ENCODE assay signal across 8 mouse cellular contexts in genomic region chr16:85802954-85803353, GRCm38 (mm10). TPM values are rescaled to one million over a fixed set of nuclear protein-coding genes. Genes with fewer than 3 reads are reported as not detected.
A peak's percentile ranks its signal among the peaks of the same experiment; 100 is the strongest.
DNase-seq lines count a peak whose midpoint lies in the region; ATAC-seq lines count a peak whose summit lies in the region.

Gene Adamts1 (minus strand): TSS chr16:85803113.

- peaks cover 14% of the 10 kb centered on the region for H3K4me1 ChIP-seq in hindbrain, embryonic 12.5 days
- H3K4me1 ChIP-seq in lung, embryonic 16.5 days (replicated peaks; ENCODE audit: control insufficient read depth, insufficient read depth, low read length): peaks cover 20% of the 10 kb centered on the region

- WGBS in hindbrain, embryonic 12.5 days: 1% methylated on average over 26 of the region's 26 CpGs
- WGBS in lung, embryonic 16.5 days: under 1% methylated on average over 25 of the region's 26 CpGs

- H3K9me3 ChIP-seq in hindbrain, embryonic 12.5 days (replicated peaks): no peaks in the 10 kb centered on the region
- H3K9me3 ChIP-seq in lung, embryonic 16.5 days (ENCODE audit: control insufficient read depth, low read length): no peaks in the 10 kb centered on the region

- peak within 1 kb of the TSS; percentile 99 for H3K4me2 ChIP-seq in hindbrain, embryonic 12.5 days (replicated peaks)
- H3K4me2 ChIP-seq in lung, embryonic 16.5 days (ENCODE audit: low read depth, low read length): peak within 1 kb of the TSS; percentile 74

- peak within 1 kb of the TSS; percentile 77 for H3K27ac ChIP-seq in hindbrain, embryonic 12.5 days
- H3K27ac ChIP-seq in lung, embryonic 16.5 days (ENCODE audit: low read length): peak within 1 kb of the TSS; percentile 97

- peak within 1 kb of the TSS; percentile 70 for H3K9ac ChIP-seq in hindbrain, embryonic 12.5 days
- H3K9ac ChIP-seq in lung, embryonic 16.5 days (ENCODE audit: low read length): peak within 1 kb of the TSS; percentile 95

- peak; percentile 79 to 90 for DNase-seq in adrenal gland, adult (ENCODE audit: inconsistent age in 2 of 2, low spot score in 1 of 2)
- DNase-seq in cerebellum, postnatal 36 days: peak; percentile 44 to 52
- peak; percentile 94 for DNase-seq in gastrocnemius, adult 18-20 months (ENCODE audit: low spot score)
- peak; percentile 75 to 83 for DNase-seq in layer of hippocampus, postnatal 14 days (ENCODE audit: low spot score in 2 of 2)
- peak; percentile 53 for DNase-seq in right cerebral cortex, adult 18-20 months
- no peak for DNase-seq in thymus, postnatal 10 days (ENCODE audit: low spot score in 2 of 2)

- H3K36me3 ChIP-seq in hindbrain, embryonic 12.5 days: peaks cover 3% of the 10 kb centered on the region; the same call in 1 of the 2 replicates
- peaks cover 16% of the 10 kb centered on the region for H3K36me3 ChIP-seq in lung, embryonic 16.5 days (ENCODE audit: control insufficient read depth, insufficient read depth, low read length)

- ATAC-seq in hindbrain, embryonic 12.5 days (ENCODE audit: low FRiP score): peak; percentile 78
- ATAC-seq in lung, embryonic 16.5 days (ENCODE audit: low read depth): peak; percentile 88

- H3K4me3 ChIP-seq in hindbrain, embryonic 12.5 days: peak within 1 kb of the TSS; percentile 62
- peak within 1 kb of the TSS; percentile 82 for H3K4me3 ChIP-seq in lung, embryonic 16.5 days (ENCODE audit: low read length)

- H3K27me3 ChIP-seq in hindbrain, embryonic 12.5 days: no peaks in the 10 kb centered on the region
- no peaks in the 10 kb centered on the region for H3K27me3 ChIP-seq in lung, embryonic 16.5 days (ENCODE audit: control insufficient read depth, insufficient read depth, low read depth, low read length)

RNA-seq across cellular contexts. Expression of gene Adamts1, which starts in this region (rescaled TPM):
- 10 to 100 TPM in 1 of 2 experiments, 1 to 10 TPM in 1; 8.0 to 39.9 TPM for total RNA-seq in gastrocnemius, adult 18-20 months (2021)
- polyA plus RNA-seq in hindbrain, embryonic 12.5 days (2016; fragmentation: Nextera tagmentation; extraction: Ambion mirVana): 22.8 and 26.7 TPM in 2 replicates
- total RNA-seq in layer of hippocampus, postnatal 14 days (2021): 10 to 100 TPM; 16.3 to 21.4 TPM
- 77.6 and 82.1 TPM in 2 replicates for polyA plus RNA-seq in lung, embryonic 16.5 days (2015; fragmentation: Nextera tagmentation; extraction: Ambion mirVana)

Comparison
In these comparisons a context has a peak if more than half of its experiments do, and no peak if none do; other contexts are left out.
1. DNase-seq: peak in adrenal gland, adult (2 of 2), cerebellum, postnatal 36 days (2 of 2), gastrocnemius, adult 18-20 months (single experiment), layer of hippocampus, postnatal 14 days (2 of 2) and right cerebral cortex, adult 18-20 months (single experiment); none in thymus, postnatal 10 days (0 of 2).